Mouse (Mus musculus): ENCODE data around the gene Stpg4.

DNA sequence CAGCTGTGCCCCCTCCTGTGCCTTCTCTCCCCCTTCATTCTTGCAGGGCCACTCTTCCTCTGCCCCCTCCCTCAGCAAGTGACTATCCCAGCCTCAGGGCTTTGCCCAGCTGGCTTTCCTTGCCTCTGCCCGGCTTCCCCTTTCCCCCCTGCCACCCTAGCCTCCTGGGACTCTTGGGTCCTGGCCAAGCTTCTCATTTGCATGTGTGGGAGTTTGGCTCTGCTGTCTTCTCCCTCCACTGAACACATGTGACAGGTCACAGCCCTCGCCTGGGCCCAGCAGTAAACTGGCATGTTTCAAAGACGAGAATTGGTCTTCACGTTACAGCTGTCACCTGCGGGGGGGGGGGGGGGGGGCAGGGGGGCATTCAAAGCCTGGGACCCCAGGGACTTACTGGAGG lies 40.5 kb downstream of the Stpg4 start:
- TF ChIP-seq CTCF (IDR thresholded peaks at IDR 0.05; ENCODE audit: insufficient read depth, low read depth, low read length) (no peak), POLR2A (IDR thresholded peaks at IDR 0.05; ENCODE audit: insufficient read depth, low read depth, low read length) (no peak)
